11 mouse cellular contexts compared by ENCODE assay signal in the genomic region with DNA sequence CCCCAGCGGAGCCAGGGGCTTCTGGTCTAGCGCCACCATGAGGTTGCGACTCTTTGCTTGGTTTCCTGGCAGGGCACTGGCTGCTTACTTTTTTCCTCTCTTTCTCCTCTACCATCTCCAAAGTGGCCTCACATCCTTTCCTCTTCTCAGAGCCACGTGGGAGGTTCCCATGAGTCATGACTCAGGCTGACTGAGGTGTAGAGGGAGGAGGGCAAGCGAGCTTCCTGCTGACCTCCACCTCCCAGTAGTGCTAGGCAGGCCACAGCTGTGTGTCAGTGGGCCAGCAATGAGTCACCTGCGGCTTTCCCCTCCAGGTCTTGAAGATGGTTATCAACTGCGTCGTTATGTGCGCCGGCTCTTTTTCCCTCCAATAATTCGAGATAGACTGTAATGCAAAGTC.
DNase-seq lines count a peak whose midpoint lies in the region; ATAC-seq lines count a peak whose summit lies in the region.
"Had no signal": no experiment of that assay in that cellular context is flagged by ENCODE, and none has a peak within 500 bp of the region (broad histone marks: within the 10 kb centered on the region; RNA-seq: fewer than 3 reads in every experiment).

No protein-coding gene starts in this region.

- H3K9ac ChIP-seq in kidney, embryonic 14.5 days (ENCODE audit: low read depth, low read length): no peak overlapping the region
- no peak overlapping the region for H3K9ac ChIP-seq in hindbrain, embryonic 11.5 days (ENCODE audit: low read depth, low read length)
- no peak overlapping the region for H3K9ac ChIP-seq in forebrain, embryonic 15.5 days (replicated peaks)
- H3K9ac ChIP-seq: embryonic facial prominence, embryonic 12.5 days; hindbrain, embryonic 14.5 days; liver, embryonic 15.5 days had no signal

- H3K4me3 ChIP-seq in kidney, embryonic 14.5 days (ENCODE audit: low read length): no peak overlapping the region
- no peak overlapping the region for H3K4me3 ChIP-seq in hindbrain, embryonic 11.5 days (ENCODE audit: low read depth, low read length)
- H3K4me3 ChIP-seq in forebrain, embryonic 15.5 days: no peak overlapping the region
- H3K4me3 ChIP-seq: embryonic facial prominence, embryonic 12.5 days; liver, embryonic 15.5 days had no signal

- H3K4me2 ChIP-seq in kidney, embryonic 14.5 days (replicated peaks; ENCODE audit: low read depth, low read length): no peak overlapping the region
- H3K4me2 ChIP-seq in hindbrain, embryonic 11.5 days (replicated peaks; ENCODE audit: low read depth, low read length): no peak overlapping the region
- H3K4me2 ChIP-seq in forebrain, embryonic 15.5 days (replicated peaks): no peak overlapping the region
- H3K4me2 ChIP-seq: embryonic facial prominence, embryonic 12.5 days; hindbrain, embryonic 14.5 days; liver, embryonic 15.5 days had no signal

- no peaks in the 10 kb centered on the region for H3K27me3 ChIP-seq in kidney, embryonic 14.5 days (ENCODE audit: control insufficient read depth, insufficient read depth, low read length)
- no peaks in the 10 kb centered on the region for H3K27me3 ChIP-seq in hindbrain, embryonic 11.5 days (ENCODE audit: control insufficient read depth, insufficient read depth, low read length)
- H3K27me3 ChIP-seq in forebrain, embryonic 15.5 days: no peaks in the 10 kb centered on the region
- H3K27me3 ChIP-seq: embryonic facial prominence, embryonic 12.5 days; liver, embryonic 15.5 days had no signal

- peaks cover 27% of the 10 kb centered on the region for H3K4me1 ChIP-seq in kidney, embryonic 14.5 days (ENCODE audit: control insufficient read depth, insufficient read depth, low read length)
- 0 out of 2 replicates have a peak, but pooled peaks cover 2% of the 10 kb centered on the region for H3K4me1 ChIP-seq in hindbrain, embryonic 11.5 days (replicated peaks; ENCODE audit: control insufficient read depth, insufficient read depth, low read length)
- peaks cover 8% of the 10 kb centered on the region for H3K4me1 ChIP-seq in forebrain, embryonic 15.5 days

- H3K36me3 ChIP-seq in kidney, embryonic 14.5 days (ENCODE audit: control insufficient read depth, insufficient read depth, low read length): no peaks in the 10 kb centered on the region
- H3K36me3 ChIP-seq in hindbrain, embryonic 11.5 days (ENCODE audit: control insufficient read depth, insufficient read depth, low read length): no peaks in the 10 kb centered on the region
- H3K36me3 ChIP-seq in forebrain, embryonic 15.5 days: no peaks in the 10 kb centered on the region
- H3K36me3 ChIP-seq: embryonic facial prominence, embryonic 12.5 days; liver, embryonic 15.5 days had no signal

- no peak overlapping the region for H3K27ac ChIP-seq in kidney, embryonic 14.5 days (ENCODE audit: low read depth, low read length)
- H3K27ac ChIP-seq in hindbrain, embryonic 11.5 days (ENCODE audit: low read depth, low read length): no peak overlapping the region
- H3K27ac ChIP-seq in forebrain, embryonic 15.5 days (replicated peaks): no peak overlapping the region
- H3K27ac ChIP-seq: embryonic facial prominence, embryonic 12.5 days; hindbrain, embryonic 14.5 days; liver, embryonic 15.5 days had no signal

- DNase-seq in kidney, adult 8-10 months: no peak
- DNase-seq in 3T3-L1 (ENCODE audit: low read depth, low spot score): peak; percentile 98
- DNase-seq in T-cell, adult 2 months (ENCODE audit: low spot score): peak; percentile 26
- peak; percentile 15 to 32 for DNase-seq in left cerebral cortex, adult 8-10 months (ENCODE audit: low spot score in 2 of 2)
- DNase-seq in hindbrain, embryonic 11.5 days (ENCODE audit: low spot score): no peak
- DNase-seq in layer of hippocampus, adult 11-12 months (ENCODE audit: low spot score): no peak

- ATAC-seq in kidney, embryonic 14.5 days (ENCODE audit: low FRiP score, low TSS enrichment): 0 out of 2 replicates have a peak, but pooled peaks have one; percentile 36
- no peak for ATAC-seq in hindbrain, embryonic 11.5 days (ENCODE audit: low FRiP score)
- no peak for ATAC-seq in forebrain, embryonic 15.5 days (replicated peaks)

- 47% methylated on average over 11 of the region's 11 CpGs for WGBS in kidney, embryonic 14.5 days
- 87% methylated on average over 11 of the region's 11 CpGs for WGBS in hindbrain, embryonic 11.5 days
- 89% methylated on average over 11 of the region's 11 CpGs for WGBS in forebrain, embryonic 15.5 days

- H3K9me3 ChIP-seq in kidney, embryonic 14.5 days (ENCODE audit: control insufficient read depth, low read length): no peaks in the 10 kb centered on the region
- H3K9me3 ChIP-seq in hindbrain, embryonic 11.5 days (ENCODE audit: control insufficient read depth, low read length): no peaks in the 10 kb centered on the region
- no peaks in the 10 kb centered on the region for H3K9me3 ChIP-seq in forebrain, embryonic 15.5 days
- H3K9me3 ChIP-seq: embryonic facial prominence, embryonic 12.5 days; liver, embryonic 15.5 days had no signal

Comparison
In these comparisons a context has a peak if more than half of its experiments do, and no peak if none do; other contexts are left out.
1. DNase-seq: peak in 3T3-L1 (single experiment), T-cell, adult 2 months (single experiment) and left cerebral cortex, adult 8-10 months (2 of 2); none in kidney, adult 8-10 months (0 of 2), hindbrain, embryonic 11.5 days (single experiment) and layer of hippocampus, adult 11-12 months (single experiment).